In the genomic region with DNA sequence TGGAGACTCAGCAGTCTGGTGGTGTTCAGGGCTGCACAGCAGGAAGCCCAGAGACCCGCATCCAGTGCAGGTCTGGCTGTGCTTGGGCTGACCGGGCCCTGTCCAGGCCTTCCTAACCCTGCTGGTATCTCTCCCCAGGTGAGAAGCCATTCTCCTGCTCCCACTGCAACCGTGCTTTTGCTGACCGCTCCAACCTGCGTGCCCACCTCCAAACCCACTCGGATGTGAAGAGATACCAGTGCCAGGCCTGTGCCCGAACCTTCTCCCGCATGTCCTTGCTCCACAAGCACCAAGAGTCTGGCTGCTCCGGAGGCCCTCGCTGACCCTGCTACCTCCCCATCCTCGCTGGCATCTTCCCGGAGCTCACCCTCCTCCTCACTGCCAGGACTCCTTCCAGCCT, we compare ENCODE assay signal across 9 mouse cellular contexts. TPM values are rescaled to one million over a fixed set of nuclear protein-coding genes. Genes with fewer than 3 reads are reported as not detected.
DNase-seq lines count a peak whose midpoint lies in the region; ATAC-seq and TF ChIP-seq lines count a peak whose summit lies in the region.
"Had no signal": no experiment of that assay in that cellular context is flagged by ENCODE, and none has a peak within 500 bp of the region (broad histone marks: within the 10 kb centered on the region; RNA-seq: fewer than 3 reads in every experiment).

No protein-coding gene starts in this region.

- peaks cover 78% of the 10 kb centered on the region for H3K4me1 ChIP-seq in heart, embryonic 10.5 days
- peaks cover 46% of the 10 kb centered on the region for H3K4me1 ChIP-seq in liver, embryonic 11.5 days (replicated peaks; ENCODE audit: control insufficient read depth, insufficient read depth, low read length)
- peaks cover 48% of the 10 kb centered on the region for H3K4me1 ChIP-seq in liver, embryonic 12.5 days
- H3K4me1 ChIP-seq in embryonic fibroblast, embryonic 13.5 days (ENCODE audit: control insufficient read depth, insufficient read depth, low read length): peaks cover 10% of the 10 kb centered on the region
- H3K4me1 ChIP-seq in neural tube, embryonic 12.5 days: peaks cover 61% of the 10 kb centered on the region

- intact Hi-C loops in left cerebral cortex, postnatal 4 days (cut with DNase I): no loop called here

- H3K9me3 ChIP-seq in heart, embryonic 10.5 days: no peaks in the 10 kb centered on the region
- H3K9me3 ChIP-seq in liver, embryonic 11.5 days (ENCODE audit: control insufficient read depth, low read length): no peaks in the 10 kb centered on the region
- H3K9me3 ChIP-seq in liver, embryonic 12.5 days (replicated peaks): no peaks in the 10 kb centered on the region
- H3K9me3 ChIP-seq in neural tube, embryonic 12.5 days: no peaks in the 10 kb centered on the region
- H3K9me3 ChIP-seq: megakaryocyte, embryonic 14.5 days had no signal

- TF ChIP-seq POLR2A in embryonic fibroblast, embryonic 13.5 days (IDR thresholded peaks at IDR 0.05; ENCODE audit: low read depth, low read length): no peak

- WGBS in heart, embryonic 10.5 days: 72% methylated on average over 12 of the region's 12 CpGs
- 81% methylated on average over 12 of the region's 12 CpGs for WGBS in liver, embryonic 11.5 days
- 84% methylated on average over 12 of the region's 12 CpGs for WGBS in liver, embryonic 12.5 days (ENCODE audit: insufficient replicate concordance)
- 78% methylated on average over 12 of the region's 12 CpGs for WGBS in neural tube, embryonic 12.5 days

- no peak for DNase-seq in heart, embryonic 10.5 days (ENCODE audit: low spot score)
- DNase-seq in heart, adult 18-20 months: no peak
- no peak for DNase-seq in liver, embryonic 11.5 days (ENCODE audit: low spot score)
- DNase-seq in right cerebral cortex, adult 2 months (ENCODE audit: low spot score in 2 of 2): no peak
- DNase-seq in left cerebral cortex, postnatal 4 days: no peak

- TF ChIP-seq CTCF in embryonic fibroblast, embryonic 13.5 days (IDR thresholded peaks at IDR 0.05; ENCODE audit: borderline replicate concordance, insufficient read depth, low read length): no peak

- peak overlapping the region; percentile 72 for H3K27ac ChIP-seq in heart, embryonic 10.5 days
- H3K27ac ChIP-seq in liver, embryonic 11.5 days (ENCODE audit: low read depth, low read length): no peak overlapping the region
- no peak overlapping the region for H3K27ac ChIP-seq in liver, embryonic 12.5 days
- peak overlapping the region; percentile 73 for H3K27ac ChIP-seq in embryonic fibroblast, embryonic 13.5 days (ENCODE audit: insufficient read depth, low read length)
- H3K27ac ChIP-seq in neural tube, embryonic 12.5 days: no peak overlapping the region

- no peak overlapping the region for H3K9ac ChIP-seq in liver, embryonic 11.5 days (ENCODE audit: low read depth, low read length)
- no peak overlapping the region for H3K9ac ChIP-seq in liver, embryonic 12.5 days
- no peak overlapping the region for H3K9ac ChIP-seq in neural tube, embryonic 12.5 days

- peak overlapping the region; percentile 69 for H3K4me3 ChIP-seq in heart, embryonic 10.5 days
- no peak overlapping the region for H3K4me3 ChIP-seq in liver, embryonic 11.5 days (ENCODE audit: low read depth, low read length)
- H3K4me3 ChIP-seq in liver, embryonic 12.5 days: no peak overlapping the region
- peak overlapping the region; percentile 68 for H3K4me3 ChIP-seq in embryonic fibroblast, embryonic 13.5 days (ENCODE audit: insufficient read depth, low read length)
- 0 out of 2 replicates have a peak overlapping the region, but pooled peaks have one; percentile 0 for H3K4me3 ChIP-seq in neural tube, embryonic 12.5 days
- H3K4me3 ChIP-seq: megakaryocyte, embryonic 14.5 days had no signal

- peaks cover 15% of the 10 kb centered on the region for H3K36me3 ChIP-seq in heart, embryonic 10.5 days
- H3K36me3 ChIP-seq in liver, embryonic 11.5 days (ENCODE audit: control insufficient read depth, insufficient read depth, low read length): peaks cover 2% of the 10 kb centered on the region; the same call in 1 of the 2 replicates
- peaks cover 4% of the 10 kb centered on the region; the same call in 1 of the 2 replicates for H3K36me3 ChIP-seq in liver, embryonic 12.5 days
- H3K36me3 ChIP-seq in neural tube, embryonic 12.5 days: no peaks in the 10 kb centered on the region

- no peak for ATAC-seq in liver, embryonic 11.5 days (replicated peaks; ENCODE audit: low FRiP score)
- no peak for ATAC-seq in liver, embryonic 12.5 days
- ATAC-seq in neural tube, embryonic 12.5 days (ENCODE audit: low FRiP score, low read depth): no peak

- H3K4me2 ChIP-seq in liver, embryonic 11.5 days: 0 out of 2 replicates have a peak overlapping the region, but pooled peaks have one; percentile 10
- no peak overlapping the region for H3K4me2 ChIP-seq in liver, embryonic 12.5 days
- H3K4me2 ChIP-seq in neural tube, embryonic 12.5 days (replicated peaks): peak overlapping the region; percentile 87

- H3K27me3 ChIP-seq in heart, embryonic 10.5 days (ENCODE audit: insufficient read depth, poor library complexity, severe bottlenecking): peaks cover 44% of the 10 kb centered on the region
- H3K27me3 ChIP-seq in liver, embryonic 11.5 days (replicated peaks; ENCODE audit: control insufficient read depth, insufficient read depth, low read length): peaks cover 35% of the 10 kb centered on the region
- peaks cover 52% of the 10 kb centered on the region for H3K27me3 ChIP-seq in liver, embryonic 12.5 days (replicated peaks)
- H3K27me3 ChIP-seq in neural tube, embryonic 12.5 days (replicated peaks): peaks cover 26% of the 10 kb centered on the region

RNA-seq across cellular contexts. Expression of a gene that starts 3.8 kb away (rescaled TPM):
- 21.8 and 42.2 TPM in 2 replicates for polyA plus RNA-seq in heart, embryonic 10.5 days (2016; fragmentation: Nextera tagmentation; extraction: Ambion mirVana)
- total RNA-seq in heart, adult 18-20 months (2021): 1 to 10 TPM; 1.2 to 2.1 TPM
- polyA plus RNA-seq in liver, embryonic 11.5 days (2014; fragmentation: Nextera tagmentation; extraction: Ambion mirVana): 14.3 and 15.2 TPM in 2 replicates
- 4.9 and 5.0 TPM in 2 replicates for polyA plus RNA-seq in liver, embryonic 12.5 days (2016; fragmentation: Nextera tagmentation; extraction: Ambion mirVana)
- 73.0 and 82.3 TPM in 2 replicates for polyA plus RNA-seq in embryonic fibroblast, embryonic 13.5 days (2011; ENCODE audit: insufficient read length, low read depth, missing spikeins)
- 21.7 and 23.2 TPM in 2 replicates for polyA plus RNA-seq in neural tube, embryonic 12.5 days (2016; fragmentation: Nextera tagmentation; extraction: Ambion mirVana)
- total RNA-seq in left cerebral cortex, postnatal 4 days (2021): 1 to 10 TPM; 1.1 to 1.3 TPM

RNA-seq across cellular contexts. Expression of a gene that starts 49.1 kb away (rescaled TPM):
- 16.5 and 17.4 TPM in 2 replicates for polyA plus RNA-seq in heart, embryonic 10.5 days (2016; fragmentation: Nextera tagmentation; extraction: Ambion mirVana)
- total RNA-seq in heart, adult 18-20 months (2021): 10 to 100 TPM; 13.1 to 16.4 TPM
- 16.2 and 17.5 TPM in 2 replicates for polyA plus RNA-seq in liver, embryonic 11.5 days (2014; fragmentation: Nextera tagmentation; extraction: Ambion mirVana)
- 11.0 TPM in 2 replicates for polyA plus RNA-seq in liver, embryonic 12.5 days (2016; fragmentation: Nextera tagmentation; extraction: Ambion mirVana)
- polyA plus RNA-seq in embryonic fibroblast, embryonic 13.5 days (2011; ENCODE audit: insufficient read length, low read depth, missing spikeins): 14.7 and 17.5 TPM in 2 replicates
- 24.2 and 25.7 TPM in 2 replicates for polyA plus RNA-seq in neural tube, embryonic 12.5 days (2016; fragmentation: Nextera tagmentation; extraction: Ambion mirVana)
- 10 to 100 TPM; 53.5 to 58.1 TPM for total RNA-seq in left cerebral cortex, postnatal 4 days (2021)

RNA-seq across cellular contexts. Expression of a gene that starts 49.3 kb away (rescaled TPM):
- polyA plus RNA-seq in heart, embryonic 10.5 days (2016; fragmentation: Nextera tagmentation; extraction: Ambion mirVana): 71.2 and 90.0 TPM in 2 replicates
- total RNA-seq in heart, adult 18-20 months (2021): 10 to 100 TPM; 72.0 to 72.3 TPM
- polyA plus RNA-seq in liver, embryonic 11.5 days (2014; fragmentation: Nextera tagmentation; extraction: Ambion mirVana): 55.9 and 57.7 TPM in 2 replicates
- 37.6 and 37.9 TPM in 2 replicates for polyA plus RNA-seq in liver, embryonic 12.5 days (2016; fragmentation: Nextera tagmentation; extraction: Ambion mirVana)
- 39.2 and 44.9 TPM in 2 replicates for polyA plus RNA-seq in embryonic fibroblast, embryonic 13.5 days (2011; ENCODE audit: insufficient read length, low read depth, missing spikeins)
- polyA plus RNA-seq in neural tube, embryonic 12.5 days (2016; fragmentation: Nextera tagmentation; extraction: Ambion mirVana): 130 and 134 TPM in 2 replicates
- 10 to 100 TPM; 36.6 to 40.0 TPM for total RNA-seq in left cerebral cortex, postnatal 4 days (2021)

Comparison
In these comparisons a context has a peak if more than half of its experiments do, and no peak if none do; other contexts are left out.
1. H3K27ac ChIP-seq: peak in heart, embryonic 10.5 days (single experiment) and embryonic fibroblast, embryonic 13.5 days (single experiment); none in liver, embryonic 11.5 days (single experiment), liver, embryonic 12.5 days (single experiment) and neural tube, embryonic 12.5 days (single experiment).
2. H3K4me3 ChIP-seq: peak in heart, embryonic 10.5 days (single experiment), embryonic fibroblast, embryonic 13.5 days (single experiment) and neural tube, embryonic 12.5 days (single experiment); none in liver, embryonic 11.5 days (single experiment) and liver, embryonic 12.5 days (single experiment).